Mouse (Mus musculus) forebrain, embryonic 15.5 days (tissue): Measurements from ENCODE around the gene Dlk1. TPM values are rescaled to one million over a fixed set of nuclear protein-coding genes. Genes with fewer than 3 reads are reported as not detected.
A peak's percentile ranks its signal among the peaks of the same experiment; 100 is the strongest.

Experiments used
- ATAC-seq: fragments of 200-750 bp; cut with Nextera tagmentation; replicated peaks from 2 replicates; pipeline ENCODE4 v1.8.0; 2017; ENCODE audit warnings: mild to moderate bottlenecking, moderate TSS enrichment, moderate library complexity
- H3K27ac ChIP-seq: fragments of 300-500 bp; sonication (generic); replicated peaks from 2 replicates; pipeline ENCODE4 v1.5.1; 2015; ENCODE audit warnings: mild to moderate bottlenecking, inconsistent platforms
- H3K27me3 ChIP-seq: fragments of 300-500 bp; sonication (generic); 2 replicates; pipeline ENCODE4 v1.6.1; 2015; ENCODE audit warnings: inconsistent platforms
- H3K36me3 ChIP-seq: fragments of 300-500 bp; sonication (generic); 2 replicates; pipeline ENCODE4 v1.6.1; 2015; ENCODE audit warnings: mild to moderate bottlenecking, inconsistent platforms
- H3K4me1 ChIP-seq: fragments of 300-500 bp; sonication (generic); 2 replicates; pipeline ENCODE4 v1.6.1; 2015; ENCODE audit warnings: inconsistent platforms
- H3K4me2 ChIP-seq: fragments of 300-500 bp; sonication (generic); replicated peaks from 2 replicates; pipeline ENCODE4 v1.6.1; 2015; ENCODE audit warnings: mild to moderate bottlenecking, inconsistent platforms
- H3K4me3 ChIP-seq: fragments of 300-500 bp; sonication (generic); 2 replicates; pipeline ENCODE4 v1.5.1; 2015; ENCODE audit warnings: mild to moderate bottlenecking, inconsistent platforms
- H3K9ac ChIP-seq: fragments of 300-500 bp; sonication (generic); replicated peaks from 2 replicates; pipeline ENCODE4 v1.6.1; 2015; ENCODE audit warnings: mild to moderate bottlenecking, inconsistent platforms
- H3K9me3 ChIP-seq: fragments of 300-500 bp; sonication (generic); 2 replicates; pipeline ENCODE4 v1.6.1; 2016; ENCODE audit warnings: inconsistent platforms
- WGBS: fragments of 180-500 bp; shearing (Covaris S2); methylation state at CpG from one replicate; pipeline ENCODE4 v1.1.7; 2015; ENCODE audit warnings: mixed read lengths; 5-methylcytosine and 5-hydroxymethylcytosine counted together
- polyA plus RNA-seq: library from polyadenylated mRNA; unstranded; fragments of >200 nt; fragmentation: Nextera tagmentation; extraction: Ambion mirVana; gene quantifications from 2 replicates; pipeline ENCODE4 v1.2.1, GENCODE M21; 2015

Gene Dlk1
- polyA plus RNA-seq, 1 experiment from 2014 or later = 48.5 TPM

DNA sequence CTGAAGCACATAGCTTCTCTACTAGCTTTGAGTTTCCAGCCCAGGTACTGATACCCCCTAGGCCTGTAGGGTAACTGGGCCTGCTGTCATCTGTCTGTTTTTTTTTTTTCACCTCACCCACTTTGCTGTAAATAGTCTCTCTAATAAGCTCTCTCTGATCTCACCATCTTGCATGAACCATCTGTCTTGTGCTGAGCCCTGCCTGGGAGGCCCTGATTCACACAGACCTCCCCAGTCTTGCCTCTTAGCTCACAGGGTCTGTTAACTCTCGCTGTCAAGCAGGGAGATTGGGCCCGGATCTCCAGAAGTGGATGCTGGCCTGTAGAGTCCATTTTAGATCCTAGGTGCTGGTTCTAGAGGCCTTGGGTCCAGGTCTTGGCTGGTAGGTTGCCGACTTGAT lies 9.3 kb upstream of the Dlk1 start:
- 50% methylated on average over 3 of the region's 3 CpGs for WGBS
- H3K4me2 ChIP-seq = no peak overlapping the region
- H3K27me3 ChIP-seq = peaks cover 6% of the 10 kb centered on the region; the same call in 1 of the 2 replicates

DNA sequence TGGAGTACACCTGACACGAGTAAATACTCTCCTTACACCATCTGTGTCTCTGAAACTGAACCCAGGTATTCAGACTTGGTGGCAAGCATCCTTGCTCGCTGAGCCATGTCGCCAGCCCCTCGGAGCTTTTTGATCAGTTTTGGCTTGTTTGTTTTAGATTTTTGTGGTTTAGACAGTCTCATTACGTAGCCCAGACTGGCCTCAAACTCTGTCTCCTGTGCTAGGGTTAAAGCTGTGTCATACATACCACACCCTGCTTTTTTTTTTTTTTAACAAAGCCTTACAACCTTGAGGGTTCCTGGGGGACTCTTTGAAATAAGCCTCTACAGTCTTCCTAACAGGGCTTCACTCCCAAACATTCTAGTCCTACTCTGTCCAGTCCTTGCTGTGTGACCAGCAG lies 7.6 kb upstream of the Dlk1 start:
- Histone ChIP-seq H3K4me3 (no peak overlapping the region), H3K9me3 (no peaks in the 10 kb centered on the region), H3K36me3 (no peaks in the 10 kb centered on the region), H3K27me3 (peaks cover 6% of the 10 kb centered on the region; the same call in 1 of the 2 replicates), H3K27ac (no peak overlapping the region), H3K4me1 (peaks cover 52% of the 10 kb centered on the region), H3K4me2 (no peak overlapping the region), H3K9ac (no peak overlapping the region)
- ATAC-seq = no peak
- 53% methylated on average over 5 of the region's 5 CpGs for WGBS

More for the DNA sequence above, 9.3 kb upstream of the Dlk1 start:
- no peak overlapping the region for H3K9ac ChIP-seq
- H3K27ac ChIP-seq = no peak overlapping the region
- no peaks in the 10 kb centered on the region for H3K36me3 ChIP-seq
- H3K9me3 ChIP-seq = no peaks in the 10 kb centered on the region
- H3K4me3 ChIP-seq = no peak overlapping the region
- ATAC-seq = peak; percentile 35; the same call in 1 of the 2 replicates
- peaks cover 57% of the 10 kb centered on the region for H3K4me1 ChIP-seq

DNA sequence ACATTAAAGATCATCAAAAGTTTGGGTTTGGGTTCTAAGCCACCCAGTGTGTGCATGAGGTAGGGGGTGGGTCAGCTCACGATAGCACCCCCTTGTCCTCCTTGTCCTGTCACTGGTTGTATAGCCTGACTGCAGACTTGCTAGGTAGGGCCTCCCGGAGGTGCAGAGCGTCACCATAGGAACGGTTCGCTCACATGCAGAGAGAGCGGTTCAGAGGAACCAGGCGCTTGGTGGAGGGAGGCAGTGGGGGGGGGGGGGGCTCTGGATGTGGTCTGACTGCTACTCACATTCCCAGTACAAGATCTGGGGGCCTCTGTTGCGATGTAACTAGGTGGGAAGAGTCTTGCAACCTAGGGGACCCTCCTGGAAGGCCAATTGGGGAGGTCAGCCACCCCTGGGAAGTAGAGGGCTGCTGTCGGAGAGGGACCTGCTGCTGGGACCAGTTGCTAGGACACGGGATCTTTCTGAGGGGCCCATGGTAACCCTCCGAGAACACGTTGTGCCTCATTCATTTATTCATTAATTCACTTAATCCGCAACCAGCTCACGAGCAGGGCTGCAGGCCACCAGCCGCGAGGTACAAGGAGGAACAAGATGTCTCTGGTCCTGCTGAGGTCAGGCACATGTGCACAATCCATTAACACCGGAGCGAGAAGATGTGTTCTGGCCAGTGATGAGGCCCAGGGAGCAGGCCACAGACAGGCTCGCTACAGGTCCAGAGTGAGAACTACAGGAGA lies 7.0 kb upstream of the Dlk1 start:
- H3K4me3 ChIP-seq = no peak overlapping the region
- peak; percentile 33; the same call in 1 of the 2 replicates for ATAC-seq
- H3K4me1 ChIP-seq = peaks cover 55% of the 10 kb centered on the region
- WGBS = 4% methylated on average over 19 of the region's 19 CpGs
- H3K27ac ChIP-seq = no peak overlapping the region
- no peaks in the 10 kb centered on the region for H3K36me3 ChIP-seq
- no peak overlapping the region for H3K9ac ChIP-seq
- H3K27me3 ChIP-seq = peaks cover 11% of the 10 kb centered on the region; the same call in 1 of the 2 replicates
- H3K9me3 ChIP-seq = no peaks in the 10 kb centered on the region
- peak overlapping the region; percentile 18; the same call in 1 of the 2 replicates for H3K4me2 ChIP-seq

DNA sequence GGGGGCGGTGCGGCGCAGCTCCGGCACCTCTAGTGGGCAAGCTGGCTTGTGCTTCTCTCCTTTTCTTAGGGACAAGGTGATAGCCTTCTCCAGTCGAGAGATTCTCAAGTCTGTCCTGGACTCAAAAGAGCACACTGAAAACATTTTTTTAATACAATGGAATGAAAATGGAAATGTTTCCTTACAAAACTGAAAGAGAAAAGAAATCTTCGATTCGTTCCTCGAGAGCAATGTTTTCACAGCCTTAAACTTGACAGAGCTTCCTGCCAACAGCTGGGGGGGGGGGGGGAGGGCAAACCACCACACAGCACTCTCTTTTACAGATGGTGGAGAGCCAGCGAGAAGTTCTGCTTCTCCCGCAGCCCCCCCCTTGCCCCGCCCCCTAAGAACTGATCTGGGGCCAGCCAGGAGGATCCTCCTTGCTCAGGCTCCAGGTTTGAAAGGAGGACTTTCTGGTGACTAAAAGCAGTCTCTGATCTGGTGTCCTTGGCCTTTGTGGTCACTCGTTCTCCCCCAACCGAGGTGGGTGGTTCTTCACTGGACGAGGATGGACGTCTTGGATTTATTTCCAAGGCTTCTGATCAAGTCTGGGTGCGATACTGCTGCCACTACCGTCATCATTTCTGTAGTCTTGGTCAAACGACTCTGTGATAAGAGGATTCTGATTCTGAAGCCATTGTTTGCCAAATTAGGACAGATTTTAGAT lies 6.2 kb upstream of the Dlk1 start:
- Histone ChIP-seq H3K27me3 (peaks cover 17% of the 10 kb centered on the region), H3K27ac (no peak overlapping the region), H3K4me2 (peak overlapping the region; percentile 18; the same call in 1 of the 2 replicates), H3K4me3 (no peak overlapping the region), H3K4me1 (peaks cover 48% of the 10 kb centered on the region), H3K9me3 (no peaks in the 10 kb centered on the region), H3K36me3 (no peaks in the 10 kb centered on the region), H3K9ac (no peak overlapping the region)
- WGBS = 10% methylated on average over 18 of the region's 18 CpGs
- ATAC-seq = no peak; the same call in 1 of the 2 replicates

DNA sequence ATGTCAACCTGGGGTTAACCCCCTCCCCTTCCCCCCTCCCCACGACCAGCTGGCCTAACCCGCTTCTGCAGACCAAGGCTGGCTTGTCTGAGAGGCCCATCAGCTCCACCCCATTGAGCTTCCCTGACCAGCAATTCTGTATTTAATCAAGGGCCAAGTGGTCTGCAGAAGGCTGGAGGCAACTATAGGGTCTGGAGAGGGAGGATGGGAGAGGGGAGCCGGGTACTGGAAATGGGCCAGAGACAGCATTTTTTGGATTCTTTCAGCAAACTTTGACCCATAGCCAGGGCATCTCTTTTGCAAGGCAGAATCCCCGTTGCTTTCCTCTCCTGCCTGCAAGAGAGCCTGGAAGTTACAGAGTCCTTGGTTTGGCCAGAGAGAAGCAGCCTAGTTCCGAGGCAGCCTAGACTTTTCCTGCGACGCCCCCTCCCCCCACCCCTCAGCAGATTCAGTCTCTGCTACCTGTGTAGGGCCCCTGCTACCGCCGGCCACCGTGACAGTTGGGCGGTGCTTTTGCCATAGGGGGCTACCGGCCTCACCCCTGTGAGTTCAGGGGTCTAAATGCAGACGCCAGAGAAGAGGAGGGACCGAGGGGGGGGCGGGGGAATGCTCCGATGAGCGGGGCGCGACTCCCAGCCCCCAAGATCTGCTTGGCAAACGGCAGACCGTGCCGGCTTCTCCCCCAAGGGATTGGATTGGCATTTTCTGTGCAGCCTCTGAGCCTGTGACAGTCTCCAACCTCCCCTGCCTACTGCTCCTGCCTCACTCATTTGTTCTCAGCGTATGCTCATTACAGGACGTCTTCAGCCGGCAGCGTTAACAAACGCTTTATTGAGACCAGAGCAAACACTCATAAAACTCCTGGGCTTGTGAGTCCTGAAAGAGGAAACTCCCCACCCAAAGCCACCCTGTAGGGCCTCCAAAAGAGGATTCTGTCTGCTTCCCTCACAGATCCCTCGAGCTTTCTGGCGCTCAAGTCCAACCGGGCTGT lies 2.9 kb upstream of the Dlk1 start:
- no peaks in the 10 kb centered on the region for H3K36me3 ChIP-seq
- ATAC-seq = no peak; the same call in 1 of the 2 replicates
- H3K4me1 ChIP-seq = peaks cover 41% of the 10 kb centered on the region
- H3K9me3 ChIP-seq = no peaks in the 10 kb centered on the region
- no peak overlapping the region for H3K27ac ChIP-seq
- H3K27me3 ChIP-seq = peaks cover 46% of the 10 kb centered on the region
- H3K9ac ChIP-seq = peak overlapping the region; percentile 32
- H3K4me2 ChIP-seq = peak overlapping the region; percentile 52
- H3K4me3 ChIP-seq = peak overlapping the region; percentile 28
- 1% methylated on average over 29 of the region's 30 CpGs for WGBS

DNA sequence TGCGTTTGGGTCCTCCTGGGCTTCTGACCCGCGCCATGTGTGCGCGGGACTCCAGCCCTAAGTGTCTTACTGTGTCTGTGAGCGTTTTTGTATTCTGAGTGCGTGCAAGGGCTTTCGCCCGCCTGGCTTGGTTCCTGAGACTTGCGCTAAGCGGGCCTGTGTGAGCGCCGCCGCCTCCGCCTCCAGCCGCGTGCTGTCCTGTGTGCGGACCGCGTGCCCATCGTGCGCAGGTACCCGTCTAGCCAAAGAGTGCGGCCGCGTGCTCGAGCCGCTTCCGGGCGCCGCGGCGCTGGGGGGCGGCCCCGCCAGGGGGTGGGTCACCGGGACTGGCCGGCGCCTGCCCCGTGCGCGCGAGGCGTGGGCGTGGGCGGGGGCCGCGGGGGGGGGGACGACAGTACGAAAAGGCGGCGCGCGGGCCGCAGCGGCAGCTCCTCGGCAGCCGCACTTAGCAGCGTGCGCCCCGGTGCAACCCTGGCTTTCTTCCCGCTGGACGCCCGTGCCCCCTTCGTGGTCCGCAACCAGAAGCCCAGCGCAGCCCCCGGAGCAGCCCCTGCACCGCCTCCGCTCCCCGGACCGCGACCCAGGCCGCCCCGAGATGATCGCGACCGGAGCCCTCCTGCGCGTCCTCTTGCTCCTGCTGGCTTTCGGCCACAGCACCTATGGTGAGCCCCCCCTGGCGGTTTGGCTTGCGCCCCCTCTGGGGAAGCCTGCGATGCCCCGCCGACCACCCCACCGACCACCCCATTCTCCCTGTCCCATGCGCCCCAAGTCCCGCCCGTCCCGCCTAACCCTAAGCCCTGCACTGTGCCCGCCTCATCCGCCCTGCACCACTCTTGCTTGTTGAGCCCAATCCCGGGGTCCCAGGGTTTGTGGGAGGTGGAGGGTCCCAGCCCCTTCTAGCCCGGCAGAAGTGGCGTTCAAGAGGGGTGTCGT lies 708 bp downstream of the Dlk1 start:
- 1% methylated on average over 93 of the region's 96 CpGs for WGBS

DNA sequence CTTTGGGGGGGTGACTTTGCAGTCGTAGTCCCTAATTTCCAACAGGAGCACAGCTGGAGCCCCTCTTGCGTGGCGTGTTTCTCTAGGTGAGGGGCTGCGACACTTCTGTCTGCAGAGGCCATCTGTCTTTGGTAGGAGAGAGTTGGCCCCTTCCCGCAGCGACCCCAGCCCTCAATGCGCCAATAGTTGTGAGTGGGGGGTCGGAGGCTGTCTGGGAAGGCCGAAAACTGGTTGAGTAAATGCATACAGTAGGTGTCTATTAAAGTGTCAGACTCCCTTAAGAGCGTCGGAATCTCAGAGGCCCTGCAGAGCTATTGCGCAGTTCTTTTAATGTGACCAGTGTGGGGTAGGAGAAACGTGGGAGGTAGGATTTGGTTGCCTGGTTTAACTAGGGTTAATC lies 1.5 kb downstream of the Dlk1 start:
- Histone ChIP-seq H3K27me3 (peaks cover 54% of the 10 kb centered on the region), H3K27ac (no peak overlapping the region), H3K4me3 (peak overlapping the region; percentile 48; the same call in 1 of the 2 replicates), H3K9me3 (no peaks in the 10 kb centered on the region), H3K9ac (no peak overlapping the region), H3K4me1 (peaks cover 53% of the 10 kb centered on the region), H3K4me2 (no peak overlapping the region; the same call in 1 of the 2 replicates), H3K36me3 (no peaks in the 10 kb centered on the region)
- no peak for ATAC-seq
- WGBS = 15% methylated on average over 13 of the region's 13 CpGs

More for the DNA sequence above, 708 bp downstream of the Dlk1 start:
- Histone ChIP-seq H3K4me2 (peak overlapping the region; percentile 94), H3K9me3 (no peaks in the 10 kb centered on the region), H3K27me3 (peaks cover 53% of the 10 kb centered on the region), H3K4me3 (peak overlapping the region; percentile 48), H3K27ac (no peak overlapping the region), H3K36me3 (no peaks in the 10 kb centered on the region), H3K4me1 (peaks cover 45% of the 10 kb centered on the region), H3K9ac (peak overlapping the region; percentile 36)
- ATAC-seq = peak; percentile 62

DNA sequence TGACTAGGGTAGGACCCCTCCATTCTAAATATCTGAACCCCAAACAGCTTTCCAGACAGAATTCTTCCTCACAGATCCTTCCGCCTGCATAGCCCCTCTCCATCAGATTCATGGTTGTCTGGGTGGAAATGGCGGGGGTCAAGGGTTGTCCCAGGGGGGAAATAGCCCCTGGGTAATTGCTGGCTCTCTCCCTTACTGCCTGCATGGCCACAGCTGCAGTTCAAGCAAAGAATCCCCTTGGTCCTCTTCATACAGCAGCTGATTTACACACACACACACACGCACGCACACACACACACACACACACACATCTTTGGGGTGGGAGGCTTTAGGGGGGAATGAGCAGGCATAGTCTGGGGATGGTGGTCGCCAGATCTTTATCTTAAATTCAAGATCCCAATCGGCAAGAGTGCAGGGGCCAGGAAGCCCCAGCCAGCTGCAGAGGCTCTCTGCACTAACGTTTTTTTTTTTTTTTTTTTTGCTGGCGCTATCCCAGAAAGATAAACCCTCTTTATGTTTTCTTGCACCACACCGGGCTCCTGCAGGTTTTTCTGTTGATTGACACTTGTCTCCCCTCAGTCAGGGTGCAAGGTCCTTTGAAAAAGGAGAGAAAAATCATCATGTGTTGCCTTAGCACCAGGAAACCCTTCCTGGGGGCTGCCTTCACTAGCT lies 4.0 kb downstream of the Dlk1 start:
- H3K4me2 ChIP-seq = no peak overlapping the region
- 26% methylated on average over 9 of the region's 9 CpGs for WGBS
- H3K27me3 ChIP-seq = peaks cover 61% of the 10 kb centered on the region
- no peak overlapping the region for H3K27ac ChIP-seq
- H3K4me3 ChIP-seq = no peak overlapping the region
- peaks cover 45% of the 10 kb centered on the region for H3K4me1 ChIP-seq
- no peaks in the 10 kb centered on the region for H3K9me3 ChIP-seq
- ATAC-seq = no peak
- H3K9ac ChIP-seq = no peak overlapping the region
- no peaks in the 10 kb centered on the region for H3K36me3 ChIP-seq

DNA sequence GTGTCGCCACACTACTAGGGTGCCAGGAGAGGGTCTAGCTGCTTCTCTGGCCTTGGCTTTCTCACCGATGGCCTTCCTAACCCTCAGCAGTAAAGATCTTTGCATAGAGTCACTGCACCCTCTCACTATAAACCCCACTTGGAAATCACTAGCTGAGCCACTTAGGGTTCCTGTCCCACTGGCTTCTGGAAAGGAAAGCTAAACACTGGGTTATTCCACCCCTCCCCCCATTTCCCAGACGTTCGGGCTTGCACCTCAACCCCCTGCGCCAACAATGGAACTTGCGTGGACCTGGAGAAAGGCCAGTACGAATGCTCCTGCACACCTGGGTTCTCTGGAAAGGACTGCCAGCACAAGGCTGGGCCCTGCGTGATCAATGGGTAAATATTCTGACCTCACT lies 5.2 kb downstream of the Dlk1 start:
- H3K9ac ChIP-seq = no peak overlapping the region
- H3K4me3 ChIP-seq = no peak overlapping the region
- H3K9me3 ChIP-seq = no peaks in the 10 kb centered on the region
- no peak overlapping the region for H3K27ac ChIP-seq
- 27% methylated on average over 8 of the region's 8 CpGs for WGBS
- H3K27me3 ChIP-seq = peaks cover 50% of the 10 kb centered on the region
- H3K4me2 ChIP-seq = no peak overlapping the region
- no peaks in the 10 kb centered on the region for H3K36me3 ChIP-seq
- no peak for ATAC-seq
- H3K4me1 ChIP-seq = peaks cover 42% of the 10 kb centered on the region

DNA sequence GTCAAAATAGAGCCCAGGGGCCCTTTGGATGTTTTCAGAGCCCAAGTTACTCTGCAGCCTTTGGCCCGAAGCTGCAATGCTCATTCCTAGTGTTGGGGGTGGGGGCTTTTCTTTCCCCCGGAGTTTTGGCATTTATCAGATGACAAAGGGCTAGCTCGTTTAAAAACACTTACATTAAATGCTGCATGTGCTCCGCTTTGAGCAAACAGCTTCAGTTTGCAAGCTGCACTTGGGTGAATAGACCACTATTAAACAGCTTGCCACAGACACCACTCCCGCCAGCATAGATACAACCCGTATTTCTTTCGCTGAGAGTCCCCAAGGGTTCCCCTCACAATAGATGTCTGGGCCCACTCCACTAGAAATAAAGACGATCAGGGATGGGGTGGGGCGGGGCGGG lies 6.3 kb downstream of the Dlk1 start:
- H3K27me3 ChIP-seq = peaks cover 40% of the 10 kb centered on the region

More for the DNA sequence above, 6.3 kb downstream of the Dlk1 start:
- Histone ChIP-seq H3K4me2 (no peak overlapping the region), H3K4me1 (peaks cover 33% of the 10 kb centered on the region), H3K4me3 (no peak overlapping the region), H3K27ac (no peak overlapping the region), H3K36me3 (no peaks in the 10 kb centered on the region), H3K9me3 (no peaks in the 10 kb centered on the region), H3K9ac (no peak overlapping the region)
- 12% methylated on average over 10 of the region's 10 CpGs for WGBS
- ATAC-seq = no peak
